Mouse (Mus musculus) 3134 (cell line): Measurements from ENCODE around the gene Pank1.

Experiments used
- DNase-seq: peaks from one replicate; pipeline ENCODE4 v3.0.0-alpha.2; 2011; ENCODE audit warnings: low spot score; ENCODE audit not compliant: insufficient read length; ENCODE audit errors: extremely low read depth

Gene Pank1

GRCm38 (mm10) chr19:34827916-34828635 is 51.2 kb downstream of the Pank1 start:
- DNase-seq, result no peak

- DNase-seq, result peak; percentile 46
These were observed 51.8 kb downstream of the Pank1 start for GRCm38 (mm10) chr19:34827444-34827843.

- no peak for DNase-seq
These were observed 53.2 kb downstream of the Pank1 start for GRCm38 (mm10) chr19:34825946-34826655.

GRCm38 (mm10) chr19:34819577-34820170 is 59.6 kb downstream of the Pank1 start:
- no peak for DNase-seq

DNA sequence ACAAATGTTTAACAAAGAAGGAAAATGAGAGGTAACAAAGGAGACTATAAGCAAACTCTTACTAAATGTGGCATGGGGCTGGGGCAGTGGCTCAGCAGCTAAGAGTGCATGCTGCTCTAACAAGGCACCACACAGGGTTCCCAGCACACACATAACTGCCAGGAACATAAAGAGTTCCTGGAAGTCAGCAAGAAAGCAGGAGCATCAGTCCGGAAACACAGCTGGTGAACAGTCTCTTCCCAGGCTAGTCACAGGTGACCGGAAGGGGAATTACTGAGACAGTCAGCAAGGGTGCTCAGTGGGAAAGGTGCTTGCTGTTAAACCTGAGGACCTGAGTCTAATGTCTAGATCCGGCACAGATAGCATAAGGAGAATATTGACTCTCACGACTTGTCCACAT is 63.9 kb downstream of the Pank1 start:
- no peak for DNase-seq

- DNase-seq, result no peak
These were observed 64.6 kb downstream of the Pank1 start for GRCm38 (mm10) chr19:34814696-34815095.

- DNase-seq, result no peak
These were observed 65.3 kb downstream of the Pank1 start for GRCm38 (mm10) chr19:34813961-34814360.

GRCm38 (mm10) chr19:34813533-34813932 is 65.7 kb downstream of the Pank1 start:
- no peak for DNase-seq

- DNase-seq, result no peak
These were observed 66.5 kb downstream of the Pank1 start for GRCm38 (mm10) chr19:34812711-34813110.

- no peak for DNase-seq
These were observed 72.1 kb downstream of the Pank1 start for GRCm38 (mm10) chr19:34807173-34807572.

DNA sequence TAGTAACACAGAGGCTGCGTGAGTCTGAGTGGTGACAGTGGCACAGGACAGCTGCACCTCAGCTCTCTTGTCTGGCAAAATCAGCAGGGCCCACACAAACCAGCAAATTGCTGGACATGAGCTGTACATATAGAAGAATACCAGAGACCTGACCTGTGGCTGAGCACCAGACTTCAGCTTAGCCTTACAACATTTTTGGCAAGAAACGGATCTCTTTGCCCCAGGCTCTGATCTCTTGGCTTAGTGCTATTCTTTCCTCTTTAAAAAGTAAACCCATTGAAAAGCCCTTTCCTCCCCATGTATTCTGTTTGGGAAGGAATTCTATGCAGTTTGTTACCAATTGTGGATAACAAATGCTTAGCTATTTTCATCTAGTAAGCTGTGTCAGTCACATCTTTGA is 74.2 kb downstream of the Pank1 start:
- DNase-seq, result no peak

GRCm38 (mm10) chr19:34804531-34804930 is 74.7 kb downstream of the Pank1 start:
- no peak for DNase-seq

- no peak for DNase-seq
These were observed 75.9 kb downstream of the Pank1 start for GRCm38 (mm10) chr19:34803396-34803795.

DNA sequence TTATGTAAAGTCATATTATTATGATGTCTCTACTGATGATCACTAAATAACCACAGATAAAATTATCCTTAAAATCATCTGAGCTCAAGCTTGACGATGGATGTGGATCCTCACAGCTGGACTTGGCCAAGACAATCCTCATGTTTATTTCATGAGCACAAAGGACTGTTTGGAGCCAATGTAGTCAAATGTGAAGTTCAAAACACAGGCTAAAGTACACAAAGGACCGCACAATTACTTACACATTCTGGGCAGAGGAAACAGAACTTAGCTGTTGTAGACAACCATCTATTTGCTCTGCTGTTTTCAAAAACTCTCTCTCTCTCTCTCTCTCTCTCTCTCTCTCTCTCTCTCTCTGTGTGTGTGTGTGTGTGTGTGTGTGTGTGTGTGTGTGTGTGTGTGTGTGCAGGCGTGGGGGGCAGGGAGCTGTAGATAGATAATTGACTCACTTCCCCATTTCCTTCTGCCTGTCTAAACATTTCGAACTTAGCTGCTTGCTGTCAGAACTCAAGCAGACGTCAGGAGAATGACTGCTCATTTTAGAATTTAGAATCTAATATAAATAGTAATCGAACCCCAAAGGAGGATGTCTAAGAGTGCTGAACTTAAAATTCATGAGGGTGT is 79.5 kb downstream of the Pank1 start:
- DNase-seq, result no peak

DNA sequence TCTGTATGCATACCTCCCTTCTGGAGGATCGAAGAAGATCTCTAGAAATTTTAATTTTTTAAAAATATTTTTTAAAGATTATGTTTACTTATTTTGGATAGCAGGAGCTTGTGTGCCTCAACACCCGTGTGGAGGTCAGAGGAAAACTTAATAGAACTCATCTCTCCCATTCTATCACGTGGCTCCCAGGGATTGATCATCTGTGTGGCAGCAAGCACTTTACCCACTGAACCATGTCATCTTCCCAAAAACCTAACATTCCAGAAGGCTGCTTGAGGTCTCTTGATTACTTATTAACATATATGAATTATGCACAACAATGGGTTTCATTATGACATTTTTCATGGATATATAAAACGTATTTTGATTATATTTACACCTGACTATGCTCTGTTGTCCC is 82.9 kb downstream of the Pank1 start:
- no peak for DNase-seq

DNA sequence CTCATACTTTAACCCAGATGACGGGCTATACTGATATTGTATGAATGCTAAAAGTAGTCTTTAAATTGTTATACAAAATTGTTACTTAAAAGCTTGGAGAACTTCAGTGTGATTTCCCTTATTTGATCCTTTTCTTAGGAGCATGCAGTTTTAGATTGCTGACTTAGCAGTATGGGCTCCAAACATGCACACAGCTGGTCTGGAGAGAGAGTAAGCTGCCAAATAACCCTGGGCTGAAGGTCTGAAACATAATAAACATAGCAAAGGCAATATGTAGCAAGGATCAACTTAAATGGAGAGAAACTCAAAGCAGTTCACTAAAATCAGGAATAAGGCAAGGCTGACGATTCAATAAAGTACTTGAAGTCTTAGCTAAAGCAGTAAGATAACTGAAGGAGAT is 96.8 kb downstream of the Pank1 start:
- DNase-seq, result no peak

- DNase-seq, result no peak
These were observed 100.3 kb downstream of the Pank1 start for GRCm38 (mm10) chr19:34778993-34779392.

DNA sequence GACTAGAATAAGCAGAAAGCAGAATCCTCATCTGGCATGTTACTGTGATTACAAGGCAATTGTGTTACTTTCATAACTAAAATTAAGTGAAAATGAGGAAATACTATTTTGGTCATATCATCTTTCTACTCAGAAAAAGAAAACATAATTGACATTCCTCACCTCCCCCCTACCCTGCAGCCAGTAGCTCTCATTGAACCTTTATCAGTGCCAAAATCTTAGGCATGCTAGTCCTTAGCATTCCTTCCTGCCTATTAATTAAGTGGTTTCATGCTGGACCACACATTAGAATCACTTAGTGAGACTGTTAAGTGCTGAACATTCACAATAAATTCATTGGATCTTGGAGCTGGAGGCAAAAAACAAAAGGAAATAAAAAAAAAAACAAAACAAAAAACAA is 101.2 kb downstream of the Pank1 start:
- peak; percentile 14 for DNase-seq

DNA sequence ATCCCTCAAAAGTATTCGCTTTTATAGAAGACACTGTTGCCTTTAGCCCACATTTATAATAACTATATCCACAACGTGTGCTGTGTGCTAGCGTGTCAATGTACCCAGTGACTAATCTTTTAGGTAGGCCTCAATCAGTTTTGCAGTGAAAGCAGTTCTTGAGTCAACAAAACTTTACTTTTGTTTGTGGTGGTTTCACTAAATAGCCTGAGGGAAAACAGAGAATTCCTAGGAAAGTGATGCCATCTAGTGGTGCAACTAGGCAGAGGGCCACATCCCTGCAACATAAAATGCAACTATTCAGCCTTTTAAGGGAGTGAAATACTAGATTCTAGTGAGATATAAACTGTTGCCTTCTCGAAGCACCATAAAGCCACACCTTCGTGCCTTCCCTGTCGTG is 106.5 kb downstream of the Pank1 start:
- DNase-seq, result peak; percentile 21

DNA sequence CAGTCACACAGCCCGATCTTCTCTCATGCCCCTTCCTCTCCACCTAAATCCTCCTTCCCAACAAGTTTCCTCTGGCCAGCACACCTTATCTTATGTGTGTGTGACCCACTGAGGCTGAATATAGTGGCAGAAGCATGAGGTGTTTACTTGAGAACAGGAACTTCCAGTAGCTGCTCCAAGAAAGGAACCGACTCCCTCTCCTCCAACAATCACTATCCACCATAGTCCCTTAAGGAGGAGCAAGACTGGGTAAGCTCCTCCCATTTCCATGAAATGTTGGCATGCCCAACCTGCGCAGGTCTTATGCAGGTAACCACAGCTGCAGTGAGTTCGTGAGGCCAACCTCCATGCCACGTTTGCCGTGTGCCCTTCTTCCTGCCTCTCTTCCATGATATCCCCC is 108.5 kb downstream of the Pank1 start:
- DNase-seq, result no peak

- DNase-seq, result no peak
These were observed 120.5 kb downstream of the Pank1 start for GRCm38 (mm10) chr19:34758754-34759153.
